In genomic region chr19:32393758-32394450, GRCm38 (mm10) we compare ENCODE assay signal across 25 mouse cellular contexts. TPM values are rescaled to one million over a fixed set of nuclear protein-coding genes. Genes with fewer than 3 reads are reported as not detected.
DNase-seq lines count a peak whose midpoint lies in the region; ATAC-seq and TF ChIP-seq lines count a peak whose summit lies in the region.
"Had no signal": no experiment of that assay in that cellular context is flagged by ENCODE, and none has a peak within 500 bp of the region (broad histone marks: within the 10 kb centered on the region; RNA-seq: fewer than 3 reads in every experiment).

No protein-coding gene starts in this region.

- no peak overlapping the region for H3K27ac ChIP-seq in layer of hippocampus, adult 2 months
- H3K27ac ChIP-seq in lung, postnatal 0 days (ENCODE audit: low read length), result no peak overlapping the region
- H3K27ac ChIP-seq: embryonic facial prominence, embryonic 13.5 days; forebrain, embryonic 15.5 days; hindbrain, embryonic 13.5 days; left cerebral cortex, adult 2 months; limb, embryonic 13.5 days; lung, embryonic 15.5 days; neural tube, embryonic 15.5 days had no signal

- H3K27me3 ChIP-seq in lung, postnatal 0 days (replicated peaks; ENCODE audit: insufficient read depth, low read length), result no peaks in the 10 kb centered on the region
- H3K27me3 ChIP-seq: embryonic facial prominence, embryonic 13.5 days; forebrain, embryonic 15.5 days; hindbrain, embryonic 13.5 days; limb, embryonic 13.5 days; lung, embryonic 15.5 days; megakaryocyte, embryonic 14.5 days; neural tube, embryonic 15.5 days had no signal

- H3K9ac ChIP-seq in lung, postnatal 0 days (replicated peaks; ENCODE audit: low read depth), result no peak overlapping the region
- H3K9ac ChIP-seq: embryonic facial prominence, embryonic 13.5 days; forebrain, embryonic 15.5 days; hindbrain, embryonic 13.5 days; limb, embryonic 13.5 days; lung, embryonic 15.5 days; neural tube, embryonic 15.5 days had no signal

- peaks cover 8% of the 10 kb centered on the region; the same call in 1 of the 2 replicates for H3K4me1 ChIP-seq in lung, postnatal 0 days (ENCODE audit: insufficient read depth, low read depth, low read length)

- intact Hi-C loops in heart, postnatal 14 days (cut with DNase I), result loop anchor here (10.0 kb wide), 1 partner anchor 281 kb away; no protein-coding TSS in a partner anchor

- TF ChIP-seq CTCF in layer of hippocampus, adult 2 months (conservative IDR thresholded peaks at IDR 0.05), result peak; percentile 29; the same call in 1 of the 2 replicates
- TF ChIP-seq CTCF in lung, postnatal 0 days (IDR thresholded peaks at IDR 0.05), result peak; percentile 58

- peak; percentile 52 for DNase-seq in heart, adult 11 months
- DNase-seq in heart, postnatal 14 days, result no peak
- no peak for DNase-seq in layer of hippocampus, adult 2 months (ENCODE audit: low spot score in 2 of 2)
- DNase-seq in layer of hippocampus, adult 11-12 months (ENCODE audit: low spot score), result no peak
- DNase-seq in lung, postnatal 0 days (ENCODE audit: low spot score), result peak; percentile 67
- DNase-seq in lung, postnatal 25 days (ENCODE audit: low spot score), result no peak
- no peak for DNase-seq in cerebellum, adult 11 months
- no peak for DNase-seq in adrenal gland, adult 8-10 months
- DNase-seq: adrenal gland, adult 2 months; cerebellum, postnatal 10 days; gastrocnemius, postnatal 25 days; heart, postnatal 10 days; kidney, adult 8-10 months; kidney, postnatal 25 days; layer of hippocampus, adult 9-11 months; thymus, postnatal 36 days had no signal

- H3K4me2 ChIP-seq in lung, postnatal 0 days (replicated peaks; ENCODE audit: low read depth, low read length), result no peak overlapping the region
- H3K4me2 ChIP-seq: embryonic facial prominence, embryonic 13.5 days; forebrain, embryonic 15.5 days; hindbrain, embryonic 13.5 days; limb, embryonic 13.5 days; lung, embryonic 15.5 days; neural tube, embryonic 15.5 days had no signal

- no peak overlapping the region for H3K4me3 ChIP-seq in layer of hippocampus, adult 2 months
- H3K4me3 ChIP-seq in lung, postnatal 0 days (ENCODE audit: low read depth, low read length), result no peak overlapping the region
- H3K4me3 ChIP-seq: embryonic facial prominence, embryonic 13.5 days; forebrain, embryonic 15.5 days; hindbrain, embryonic 13.5 days; left cerebral cortex, adult 2 months; limb, embryonic 13.5 days; lung, embryonic 15.5 days; megakaryocyte, embryonic 14.5 days; neural tube, embryonic 15.5 days had no signal

- 49% methylated on average over 8 of the region's 8 CpGs for WGBS in lung, postnatal 0 days

- no peaks in the 10 kb centered on the region for H3K9me3 ChIP-seq in lung, postnatal 0 days (ENCODE audit: low read length)
- H3K9me3 ChIP-seq: embryonic facial prominence, embryonic 13.5 days; forebrain, embryonic 15.5 days; hindbrain, embryonic 13.5 days; limb, embryonic 13.5 days; lung, embryonic 15.5 days; megakaryocyte, embryonic 14.5 days; neural tube, embryonic 15.5 days had no signal

- peak; percentile 71 for TF ChIP-seq EP300 in lung, postnatal 0 days (IDR thresholded peaks at IDR 0.05)

- peak; percentile 14; the same call in 1 of the 2 replicates for ATAC-seq in lung, postnatal 0 days
- ATAC-seq: forebrain, embryonic 15.5 days; midbrain, embryonic 16.5 days had no signal

- H3K36me3 ChIP-seq in lung, postnatal 0 days (ENCODE audit: insufficient read depth, low read length), result no peaks in the 10 kb centered on the region
- H3K36me3 ChIP-seq: forebrain, embryonic 15.5 days; hindbrain, embryonic 13.5 days; lung, embryonic 15.5 days; neural tube, embryonic 15.5 days had no signal

RNA-seq across cellular contexts. Expression of gene Sgms1, which starts 4.4 kb away (rescaled TPM):
- 10 to 100 TPM; 75.1 to 77.5 TPM for total RNA-seq in heart, postnatal 14 days (2021)
- total RNA-seq in layer of hippocampus, adult 2 months (2021), result 10 to 100 TPM; 53.9 to 59.6 TPM
- polyA plus RNA-seq in lung, postnatal 0 days (2015; fragmentation: Nextera tagmentation; extraction: Ambion mirVana), result 59.3 and 74.9 TPM in 2 replicates
- total RNA-seq in adrenal gland, adult 8-10 months (2022), result 100 to 1,000 TPM in 2 of 4 experiments, 10 to 100 TPM in 2; 96.1 to 103 (median 101) TPM

Comparison
In these comparisons a context has a peak if more than half of its experiments do, and no peak if none do; other contexts are left out.
1. DNase-seq: peak in heart, adult 11 months (single experiment) and lung, postnatal 0 days (single experiment); none in heart, postnatal 14 days (0 of 2), layer of hippocampus, adult 2 months (0 of 2), layer of hippocampus, adult 11-12 months (single experiment), lung, postnatal 25 days (single experiment), cerebellum, adult 11 months (single experiment) and adrenal gland, adult 8-10 months (single experiment).